Mouse (Mus musculus): ENCODE results near the gene Mettl13. TPM values are rescaled to one million over a fixed set of nuclear protein-coding genes. Genes with fewer than 3 reads are reported as not detected.

Mettl13 gene
- 10.0 and 14.2 TPM in 2 replicates for polyA plus RNA-seq (2015; fragmentation: Nextera tagmentation; extraction: Ambion mirVana)

DNA sequence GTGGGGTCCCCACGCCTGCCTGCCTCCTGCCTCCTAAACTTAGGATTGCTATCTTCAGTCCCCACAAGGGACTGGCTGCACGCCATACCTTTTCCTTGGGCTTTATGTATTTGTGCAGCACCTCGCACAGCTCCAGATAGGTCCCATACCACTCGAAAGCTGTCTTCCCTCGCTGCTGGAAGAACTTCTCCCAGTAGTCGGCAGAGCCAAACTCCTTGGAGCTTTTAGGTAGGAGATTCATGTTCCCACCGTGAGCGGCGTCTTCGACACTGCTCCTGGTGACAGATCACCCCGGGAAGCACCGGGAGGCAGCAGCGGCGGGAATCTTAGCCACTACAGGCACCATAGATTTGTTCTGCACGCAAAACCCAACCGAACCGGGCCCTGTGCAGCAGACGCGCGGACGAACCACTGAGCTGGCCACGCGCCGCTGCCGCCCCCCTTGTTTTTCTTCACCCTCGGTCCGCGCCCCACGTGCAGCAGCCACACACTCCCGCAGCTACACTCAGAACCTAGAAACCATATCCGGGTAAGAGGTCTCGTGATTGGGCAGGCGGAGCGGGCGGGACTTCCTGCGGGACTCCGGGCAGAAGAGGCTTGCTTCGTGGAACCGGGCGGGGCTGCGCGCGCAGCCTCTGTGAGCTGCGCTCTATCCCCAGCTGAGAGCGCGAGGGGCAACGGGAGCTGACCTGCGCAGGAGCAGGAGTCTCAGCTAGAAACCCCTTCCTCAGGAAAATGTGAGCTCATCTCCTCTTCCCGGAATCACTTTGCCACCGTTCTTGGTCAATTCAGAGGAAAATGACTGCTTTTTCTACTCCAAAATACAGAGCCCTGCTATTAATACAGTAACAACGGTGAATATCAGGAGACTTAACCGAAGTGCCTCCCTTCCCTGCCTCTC, at the start of gene Mettl13:
Mettl13 (minus strand) TSS at position 536 of the 901 bp plus-strand sequence.
- peak within 1 kb of the TSS; percentile 79 for H3K27ac ChIP-seq
- peak within 1 kb of the TSS; percentile 74 for H3K9ac ChIP-seq
- H3K36me3 ChIP-seq = peaks cover 26% of the 10 kb centered on the region
- under 1% methylated on average over 52 of the region's 52 CpGs for WGBS
- peak within 1 kb of the TSS; percentile 84 for H3K4me2 ChIP-seq
- no peaks in the 10 kb centered on the region for H3K9me3 ChIP-seq (replicated peaks)
- no peaks in the 10 kb centered on the region for H3K27me3 ChIP-seq
- peak; percentile 98 for ATAC-seq (replicated peaks; ENCODE audit: insufficient number of reproducible peaks, insufficient read depth, low FRiP score, low read depth)
- peak within 1 kb of the TSS; percentile 91 for H3K4me3 ChIP-seq
- H3K4me1 ChIP-seq (replicated peaks) = peaks cover 14% of the 10 kb centered on the region

DNA sequence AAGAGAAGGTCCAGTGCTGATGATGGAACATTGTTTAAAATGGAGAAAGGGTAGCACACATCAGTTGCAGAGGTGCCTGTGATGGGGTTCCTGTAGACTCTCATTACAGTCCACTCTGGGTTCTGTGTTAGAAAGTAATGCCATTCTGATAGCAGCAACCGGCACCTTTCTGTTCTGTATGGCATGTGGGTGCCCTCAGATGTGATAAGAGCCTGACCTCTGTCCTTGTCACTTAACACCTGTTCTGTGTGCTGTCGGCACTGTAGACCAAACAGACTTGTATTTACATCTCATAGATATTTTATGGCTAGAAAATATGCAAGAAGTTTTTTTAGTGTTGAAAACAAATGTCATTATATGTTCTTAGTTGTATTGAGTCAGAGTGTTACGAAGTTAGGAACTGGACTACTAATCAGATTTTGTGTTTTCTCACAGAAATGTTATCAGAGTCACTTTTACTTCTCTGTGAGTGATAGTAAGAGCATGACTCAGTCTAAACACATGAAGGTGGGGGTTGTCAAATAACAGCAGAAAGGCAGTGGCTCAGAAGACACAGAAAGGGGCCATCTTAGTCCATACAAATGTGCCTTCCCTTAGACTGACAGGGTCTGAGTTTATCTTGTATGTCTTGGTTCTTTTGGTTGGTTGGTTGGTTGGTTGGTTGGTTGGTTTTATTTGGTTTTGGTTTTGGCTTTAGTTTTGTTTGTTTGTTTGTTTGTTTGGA, 49.2 kb upstream of the Mettl13 start:
- H3K4me1 ChIP-seq (replicated peaks) = no peaks in the 10 kb centered on the region
- no peak overlapping the region for H3K27ac ChIP-seq
- peaks cover 21% of the 10 kb centered on the region for H3K36me3 ChIP-seq
- ATAC-seq (replicated peaks; ENCODE audit: insufficient number of reproducible peaks, insufficient read depth, low FRiP score, low read depth) = no peak
- H3K9me3 ChIP-seq (replicated peaks) = no peaks in the 10 kb centered on the region
- no peak overlapping the region for H3K4me2 ChIP-seq
- no peaks in the 10 kb centered on the region for H3K27me3 ChIP-seq
- WGBS = 50% methylated on average over 3 of the region's 3 CpGs
- H3K4me3 ChIP-seq = no peak overlapping the region
- H3K9ac ChIP-seq = no peak overlapping the region

DNA sequence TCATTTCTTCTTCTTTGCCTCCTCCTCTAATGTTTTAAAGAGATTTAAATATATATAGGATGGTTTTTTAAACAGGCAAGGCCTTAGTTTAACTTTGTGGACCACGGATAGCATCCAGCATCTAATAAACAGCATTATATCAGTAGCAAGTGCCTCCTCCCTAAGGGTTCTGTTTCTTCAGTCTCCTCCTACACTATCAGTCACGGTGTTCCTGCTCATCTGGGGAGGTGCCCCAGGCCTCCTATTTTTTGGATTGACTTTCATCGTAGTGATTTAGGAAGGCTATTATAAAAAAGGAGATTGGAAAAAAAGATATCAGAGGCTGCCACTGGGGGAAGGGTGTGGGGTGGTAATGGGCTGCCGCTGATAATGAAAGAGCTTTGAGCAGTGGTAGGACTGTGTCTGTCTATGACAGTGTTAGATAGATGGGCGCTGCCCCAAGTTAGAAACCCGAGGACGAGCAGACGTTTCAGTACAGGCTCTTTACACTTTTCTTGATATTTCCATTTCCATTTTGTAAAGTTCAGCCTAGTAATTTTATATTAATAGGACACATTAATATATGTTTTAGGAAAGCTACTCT, 42.2 kb upstream of the Mettl13 start:
- no peak overlapping the region for H3K27ac ChIP-seq
- H3K9ac ChIP-seq = no peak overlapping the region
- 47% methylated on average over 8 of the region's 8 CpGs for WGBS
- no peaks in the 10 kb centered on the region for H3K9me3 ChIP-seq (replicated peaks)
- ATAC-seq (replicated peaks; ENCODE audit: insufficient number of reproducible peaks, insufficient read depth, low FRiP score, low read depth) = no peak
- peaks cover 4% of the 10 kb centered on the region for H3K4me1 ChIP-seq (replicated peaks)
- H3K36me3 ChIP-seq = peaks cover 13% of the 10 kb centered on the region; the same call in 1 of the 2 replicates
- H3K27me3 ChIP-seq = no peaks in the 10 kb centered on the region
- H3K4me3 ChIP-seq = no peak overlapping the region
- no peak overlapping the region for H3K4me2 ChIP-seq

DNA sequence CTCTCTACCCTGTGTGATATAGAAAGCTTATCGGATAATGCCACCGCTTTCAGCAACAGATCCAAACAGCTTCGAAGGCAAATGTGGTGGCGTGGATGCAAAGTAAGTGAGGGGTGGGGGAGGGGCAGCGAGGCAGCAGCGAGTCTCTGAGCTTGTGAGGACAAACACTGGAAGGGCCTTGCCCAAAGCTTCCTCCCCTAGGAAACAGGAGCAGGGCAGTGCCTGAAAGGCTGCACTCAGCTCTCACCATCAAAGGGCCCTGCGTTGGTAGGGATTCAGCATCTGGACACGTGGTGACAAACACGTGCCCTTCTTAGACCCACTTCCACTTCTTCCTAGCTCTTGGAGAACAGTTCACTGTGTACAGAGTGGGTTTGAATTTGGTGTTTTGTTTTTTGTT, 41.1 kb upstream of the Mettl13 start:
- ATAC-seq (replicated peaks; ENCODE audit: insufficient number of reproducible peaks, insufficient read depth, low FRiP score, low read depth) = no peak
- 13% methylated on average over 9 of the region's 9 CpGs for WGBS
- Histone ChIP-seq H3K27me3 (no peaks in the 10 kb centered on the region), H3K4me2 (peak overlapping the region; percentile 36; the same call in 1 of the 2 replicates), H3K4me3 (no peak overlapping the region), H3K36me3 (peaks cover 13% of the 10 kb centered on the region; the same call in 1 of the 2 replicates), H3K27ac (no peak overlapping the region), H3K4me1 (replicated peaks) (peaks cover 4% of the 10 kb centered on the region), H3K9me3 (replicated peaks) (no peaks in the 10 kb centered on the region), H3K9ac (no peak overlapping the region)

DNA sequence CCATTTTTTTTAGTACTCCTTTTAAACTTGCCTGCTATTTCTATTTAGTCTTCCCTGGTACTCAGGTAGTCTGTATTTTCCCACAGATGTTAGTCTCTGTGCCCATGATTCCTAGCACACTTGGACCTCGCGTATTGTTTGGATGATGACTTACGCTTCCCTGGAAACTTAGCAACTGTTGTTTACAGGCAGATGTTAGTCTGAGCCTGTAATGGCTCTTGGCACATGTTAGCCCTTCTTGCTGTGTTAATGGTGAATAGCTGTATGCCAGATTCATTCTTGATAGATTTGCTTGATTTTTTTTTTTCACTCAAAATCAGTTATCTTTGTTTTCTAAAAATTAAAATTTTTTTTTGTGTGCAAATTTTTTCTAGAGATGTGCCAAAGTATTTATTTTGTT, 40.3 kb upstream of the Mettl13 start:
- no peak overlapping the region for H3K4me3 ChIP-seq
- H3K27ac ChIP-seq = no peak overlapping the region
- no peaks in the 10 kb centered on the region for H3K27me3 ChIP-seq
- no peaks in the 10 kb centered on the region for H3K9me3 ChIP-seq (replicated peaks)
- no peak overlapping the region for H3K9ac ChIP-seq
- H3K4me2 ChIP-seq = no peak overlapping the region
- WGBS = 77% methylated on average over 3 of the region's 3 CpGs
- H3K4me1 ChIP-seq (replicated peaks) = peaks cover 4% of the 10 kb centered on the region
- no peak for ATAC-seq (replicated peaks; ENCODE audit: insufficient number of reproducible peaks, insufficient read depth, low FRiP score, low read depth)
- H3K36me3 ChIP-seq = peaks cover 13% of the 10 kb centered on the region; the same call in 1 of the 2 replicates

DNA sequence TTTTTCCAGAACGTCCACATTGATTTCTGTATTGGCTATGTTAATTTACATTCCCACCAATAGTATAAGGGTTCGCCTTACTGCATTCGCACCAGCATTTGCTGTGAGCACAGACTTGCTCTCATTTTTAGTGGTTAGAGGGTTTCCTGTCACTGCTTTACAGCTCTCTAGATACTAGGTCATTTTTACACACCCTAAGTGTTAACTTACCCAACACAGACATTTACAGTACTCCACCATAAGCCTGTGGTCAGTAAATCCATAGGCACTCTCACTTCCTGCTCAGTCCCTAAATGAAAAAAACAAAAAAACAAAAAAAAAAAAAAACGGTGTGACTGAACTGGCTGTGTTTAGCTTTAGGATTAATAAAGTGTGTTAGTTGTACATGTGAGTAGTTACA, 37.9 kb upstream of the Mettl13 start:
- no peak overlapping the region for H3K4me3 ChIP-seq
- H3K36me3 ChIP-seq = peaks cover 11% of the 10 kb centered on the region
- no peak for ATAC-seq (replicated peaks; ENCODE audit: insufficient number of reproducible peaks, insufficient read depth, low FRiP score, low read depth)
- no peaks in the 10 kb centered on the region for H3K27me3 ChIP-seq
- 80% methylated on average over 4 of the region's 4 CpGs for WGBS
- no peak overlapping the region for H3K27ac ChIP-seq
- no peak overlapping the region for H3K9ac ChIP-seq
- no peaks in the 10 kb centered on the region for H3K9me3 ChIP-seq (replicated peaks)
- H3K4me1 ChIP-seq (replicated peaks) = peaks cover 4% of the 10 kb centered on the region
- H3K4me2 ChIP-seq = no peak overlapping the region

DNA sequence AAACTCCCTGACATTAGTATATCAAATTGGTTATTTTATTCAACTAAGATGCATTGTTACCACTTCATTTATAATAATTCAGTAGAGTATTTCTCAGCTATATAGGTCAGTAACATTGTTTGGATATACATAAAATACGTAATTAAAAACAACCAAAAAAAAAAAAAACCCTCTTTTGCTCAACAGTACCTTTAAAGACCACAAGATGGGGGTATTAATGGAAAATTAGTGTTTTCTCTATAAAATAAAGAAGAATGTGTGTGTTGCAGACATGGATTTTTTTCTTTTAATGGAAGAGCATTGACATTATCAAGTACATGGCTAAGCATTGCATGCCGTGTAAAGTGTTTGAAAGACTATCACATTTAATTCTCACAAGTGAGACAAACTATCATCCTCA, 34.5 kb upstream of the Mettl13 start:
- Histone ChIP-seq H3K9me3 (replicated peaks) (no peaks in the 10 kb centered on the region), H3K9ac (no peak overlapping the region), H3K36me3 (peaks cover 25% of the 10 kb centered on the region), H3K4me1 (replicated peaks) (no peaks in the 10 kb centered on the region), H3K4me3 (no peak overlapping the region), H3K27me3 (no peaks in the 10 kb centered on the region), H3K4me2 (no peak overlapping the region), H3K27ac (no peak overlapping the region)
- WGBS = 78% methylated on average over 2 of the region's 2 CpGs
- ATAC-seq (replicated peaks; ENCODE audit: insufficient number of reproducible peaks, insufficient read depth, low FRiP score, low read depth) = no peak

DNA sequence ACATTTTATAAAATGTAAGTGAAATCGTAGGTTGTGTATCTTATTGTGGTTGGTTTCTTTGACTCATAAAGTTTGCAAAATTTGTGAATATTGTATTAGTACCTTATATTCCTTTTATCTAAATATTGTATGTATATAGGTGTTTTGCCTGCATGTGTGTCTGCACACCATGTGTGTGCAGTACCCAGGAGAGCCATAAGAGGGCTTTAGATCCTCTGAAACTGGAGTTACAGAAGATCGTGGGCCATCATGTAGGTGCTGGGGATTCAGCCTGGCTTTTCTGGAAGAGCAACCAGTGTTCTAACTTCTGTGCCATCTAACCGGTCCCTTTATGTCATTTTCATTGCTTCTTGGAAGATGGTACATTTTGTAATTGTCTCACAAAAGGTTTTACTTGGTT, 26.7 kb upstream of the Mettl13 start:
- H3K4me2 ChIP-seq = no peak overlapping the region
- no peak for ATAC-seq (replicated peaks; ENCODE audit: insufficient number of reproducible peaks, insufficient read depth, low FRiP score, low read depth)
- no peak overlapping the region for H3K4me3 ChIP-seq
- H3K27me3 ChIP-seq = no peaks in the 10 kb centered on the region
- no peak overlapping the region for H3K27ac ChIP-seq
- no peaks in the 10 kb centered on the region for H3K9me3 ChIP-seq (replicated peaks)
- H3K36me3 ChIP-seq = peaks cover 27% of the 10 kb centered on the region
- H3K4me1 ChIP-seq (replicated peaks) = 0 out of 2 replicates have a peak, but pooled peaks cover 5% of the 10 kb centered on the region
- WGBS = over 99% methylated on average over 3 of the region's 3 CpGs
- no peak overlapping the region for H3K9ac ChIP-seq

DNA sequence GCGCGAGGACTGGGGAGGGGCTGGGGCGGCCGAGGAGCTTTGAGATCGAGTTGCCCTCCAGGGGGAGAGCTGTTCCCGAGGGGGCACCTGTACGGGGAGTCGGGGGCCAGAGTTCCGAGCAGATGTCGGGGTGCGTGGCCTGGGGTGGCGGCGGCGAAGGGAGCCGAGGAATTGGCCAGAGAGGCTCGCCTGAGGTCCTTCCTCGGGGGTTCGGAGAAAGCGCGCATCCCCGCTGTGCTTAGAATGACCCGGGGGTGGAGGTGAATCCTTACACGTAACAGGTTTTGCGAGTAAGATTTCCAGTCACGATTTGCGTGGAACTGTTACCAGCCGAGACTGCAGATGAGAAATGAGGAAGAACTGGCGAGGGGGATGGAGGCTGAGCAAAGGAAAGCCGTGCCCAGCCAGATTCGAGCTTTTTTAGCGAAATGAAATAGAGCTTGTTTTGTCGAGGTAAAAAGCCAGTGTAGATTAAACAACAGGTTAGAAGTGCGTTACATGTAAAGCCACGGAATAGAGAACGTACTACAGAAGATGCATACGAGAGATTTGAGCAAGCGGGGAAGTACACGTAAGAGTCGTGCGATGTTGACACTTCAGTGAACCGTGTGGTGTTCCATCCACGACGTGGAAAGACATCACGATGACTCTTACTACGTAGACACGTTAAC, 22.7 kb upstream of the Mettl13 start:
- Histone ChIP-seq H3K4me1 (replicated peaks) (0 out of 2 replicates have a peak, but pooled peaks cover 5% of the 10 kb centered on the region), H3K9me3 (replicated peaks) (no peaks in the 10 kb centered on the region), H3K4me2 (peak overlapping the region; percentile 78), H3K4me3 (peak overlapping the region; percentile 99), H3K27ac (peak overlapping the region; percentile 94), H3K27me3 (no peaks in the 10 kb centered on the region), H3K36me3 (peaks cover 13% of the 10 kb centered on the region), H3K9ac (peak overlapping the region; percentile 93)
- ATAC-seq (replicated peaks; ENCODE audit: insufficient number of reproducible peaks, insufficient read depth, low FRiP score, low read depth) = peak; percentile 34
- under 1% methylated on average over 46 of the region's 46 CpGs for WGBS

DNA sequence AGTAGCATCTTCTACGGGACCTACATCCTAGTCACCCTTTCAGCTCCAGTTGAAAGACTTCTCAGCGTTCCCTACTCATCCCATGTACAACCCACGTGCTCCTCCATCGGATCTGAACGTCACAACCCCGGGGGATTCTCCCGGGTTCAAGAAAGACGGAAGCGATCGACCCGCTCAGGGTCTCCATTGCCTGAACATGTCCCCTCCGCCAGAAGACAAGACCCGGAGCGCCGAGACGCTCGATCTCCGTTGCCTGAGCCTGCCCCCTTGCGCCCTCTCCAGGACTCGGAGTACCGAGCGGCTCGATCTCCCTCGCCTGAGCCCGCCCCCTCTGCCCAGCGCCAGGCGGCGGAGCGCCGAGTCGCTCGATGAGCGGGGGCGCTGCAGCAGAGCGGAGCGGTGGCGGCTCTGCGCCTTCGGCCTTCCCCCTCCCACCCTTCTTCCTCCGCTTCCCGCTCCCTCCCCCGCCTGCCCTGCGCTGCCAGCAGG, 22.0 kb upstream of the Mettl13 start, which contains the start of gene Vamp4:
Vamp4 (plus strand) TSS at position 256 of the 489 bp plus-strand sequence.
- H3K4me3 ChIP-seq = peak within 1 kb of the TSS; percentile 99
- peak; percentile 95 for ATAC-seq (replicated peaks; ENCODE audit: insufficient number of reproducible peaks, insufficient read depth, low FRiP score, low read depth)
- 0 out of 2 replicates have a peak, but pooled peaks cover 5% of the 10 kb centered on the region for H3K4me1 ChIP-seq (replicated peaks)
- H3K9me3 ChIP-seq (replicated peaks) = no peaks in the 10 kb centered on the region
- H3K27me3 ChIP-seq = no peaks in the 10 kb centered on the region
- peak within 1 kb of the TSS; percentile 78 for H3K4me2 ChIP-seq
- WGBS = under 1% methylated on average over 39 of the region's 43 CpGs
- peaks cover 9% of the 10 kb centered on the region for H3K36me3 ChIP-seq
- peak within 1 kb of the TSS; percentile 94 for H3K27ac ChIP-seq
- peak within 1 kb of the TSS; percentile 93 for H3K9ac ChIP-seq
